Mouse (Mus musculus): ENCODE results near the gene Jph2.

GRCm38 (mm10) chr2:163420366-163420886 is 22.6 kb upstream of the Jph2 start:
- TF ChIP-seq GATA1 (IDR thresholded peaks at IDR 0.05; ENCODE audit: low read length) (no peak), TAL1 (IDR thresholded peaks at IDR 0.05; ENCODE audit: low read length) (no peak)

Data from erythroblast, embryonic 14.5 days (primary cell).